Mouse (Mus musculus) C2C12 (cell line): ENCODE data around the gene Kif1bp.

ENCODE experiments used
- CEBPB ChIP-seq: IDR thresholded peaks from one replicate; pipeline ENCODE4 v1.6.1; 2011; ENCODE audit warnings: low read depth, mild to moderate bottlenecking, control low read depth, moderate library complexity
- CTCF ChIP-seq: IDR thresholded peaks from one replicate; pipeline ENCODE4 v1.5.1; 2011; ENCODE audit not compliant: control insufficient read depth, insufficient read depth, insufficient read length
- USF1 ChIP-seq: IDR thresholded peaks from one replicate; pipeline ENCODE4 v1.6.1; 2011; ENCODE audit warnings: low read depth, mild to moderate bottlenecking, control low read depth, moderate library complexity

GRCm38 (mm10) chr10:62553611-62554091 is 24.6 kb downstream of the Kif1bp start:
- TF ChIP-seq CEBPB (no peak), CTCF (no peak), USF1 (no peak)
